Mouse (Mus musculus) embryonic fibroblast, embryonic 13.5 days (primary cell): ENCODE measurements around the gene Ddhd1.

Source experiments
- CTCF ChIP-seq: IDR thresholded peaks from 2 replicates; pipeline ENCODE4 v1.5.1; 2011; ENCODE audit warnings: mild to moderate bottlenecking, control low read depth, low read length, moderate library complexity, borderline replicate concordance; ENCODE audit not compliant: insufficient read depth
- POLR2A ChIP-seq: IDR thresholded peaks from 2 replicates; pipeline ENCODE4 v1.6.1; 2011; ENCODE audit warnings: low read depth, mild to moderate bottlenecking, control low read depth, low read length, moderate library complexity

GRCm38 (mm10) chr14:45644202-45644601 lies 13.7 kb downstream of the Ddhd1 start:
- no peak for TF ChIP-seq CTCF
- TF ChIP-seq POLR2A: no peak
